Mouse (Mus musculus): ENCODE measurements around the gene Paqr8. TPM values are rescaled to one million over a fixed set of nuclear protein-coding genes. Genes with fewer than 3 reads are reported as not detected.

Paqr8 gene
- polyA plus RNA-seq (2016; fragmentation: Nextera tagmentation; extraction: Ambion mirVana): 4.1 and 4.9 TPM in 2 replicates

DNA sequence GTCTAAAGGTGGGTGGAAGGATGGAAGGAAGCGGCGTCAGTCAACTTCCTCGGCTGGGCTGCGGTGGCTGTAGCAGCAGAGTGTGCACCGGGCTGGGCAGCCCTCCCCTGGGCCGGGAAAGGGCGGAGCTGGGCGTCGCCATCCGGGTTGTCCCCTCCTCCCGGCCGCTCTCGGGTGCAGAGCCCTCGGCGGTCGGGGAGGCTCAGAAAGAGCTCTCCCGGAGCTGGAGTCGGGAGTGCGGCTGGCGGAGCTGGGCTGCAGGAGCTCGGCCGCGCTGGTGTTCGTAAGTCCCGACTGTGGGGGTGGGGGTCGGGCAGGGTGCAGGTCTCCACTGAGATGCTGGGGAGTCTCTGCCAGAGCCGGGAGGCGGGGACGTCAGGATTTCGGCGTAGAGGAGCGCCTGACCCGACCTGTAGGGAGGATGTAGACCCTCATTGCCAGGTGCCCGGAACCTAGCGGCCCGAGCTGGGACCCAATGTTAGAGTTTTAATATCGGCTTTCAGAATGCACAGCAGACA, at the start of gene Paqr8:
Gene Paqr8 (plus strand): TSS at position 203 of the 518 bp plus-strand sequence.
- Histone ChIP-seq H3K4me3 (peak within 1 kb of the TSS; percentile 76), H3K9me3 (replicated peaks) (no peaks in the 10 kb centered on the region), H3K4me1 (replicated peaks) (peaks cover 15% of the 10 kb centered on the region), H3K36me3 (no peaks in the 10 kb centered on the region), H3K9ac (peak within 1 kb of the TSS; percentile 77), H3K27me3 (replicated peaks) (no peaks in the 10 kb centered on the region), H3K27ac (ENCODE audit: poor library complexity, severe bottlenecking) (peak within 1 kb of the TSS; percentile 82), H3K4me2 (peak within 1 kb of the TSS; percentile 78)
- WGBS: under 1% methylated on average over 37 of the region's 37 CpGs
- peak; percentile 94 for ATAC-seq (ENCODE audit: insufficient number of reproducible peaks, low FRiP score)

DNA sequence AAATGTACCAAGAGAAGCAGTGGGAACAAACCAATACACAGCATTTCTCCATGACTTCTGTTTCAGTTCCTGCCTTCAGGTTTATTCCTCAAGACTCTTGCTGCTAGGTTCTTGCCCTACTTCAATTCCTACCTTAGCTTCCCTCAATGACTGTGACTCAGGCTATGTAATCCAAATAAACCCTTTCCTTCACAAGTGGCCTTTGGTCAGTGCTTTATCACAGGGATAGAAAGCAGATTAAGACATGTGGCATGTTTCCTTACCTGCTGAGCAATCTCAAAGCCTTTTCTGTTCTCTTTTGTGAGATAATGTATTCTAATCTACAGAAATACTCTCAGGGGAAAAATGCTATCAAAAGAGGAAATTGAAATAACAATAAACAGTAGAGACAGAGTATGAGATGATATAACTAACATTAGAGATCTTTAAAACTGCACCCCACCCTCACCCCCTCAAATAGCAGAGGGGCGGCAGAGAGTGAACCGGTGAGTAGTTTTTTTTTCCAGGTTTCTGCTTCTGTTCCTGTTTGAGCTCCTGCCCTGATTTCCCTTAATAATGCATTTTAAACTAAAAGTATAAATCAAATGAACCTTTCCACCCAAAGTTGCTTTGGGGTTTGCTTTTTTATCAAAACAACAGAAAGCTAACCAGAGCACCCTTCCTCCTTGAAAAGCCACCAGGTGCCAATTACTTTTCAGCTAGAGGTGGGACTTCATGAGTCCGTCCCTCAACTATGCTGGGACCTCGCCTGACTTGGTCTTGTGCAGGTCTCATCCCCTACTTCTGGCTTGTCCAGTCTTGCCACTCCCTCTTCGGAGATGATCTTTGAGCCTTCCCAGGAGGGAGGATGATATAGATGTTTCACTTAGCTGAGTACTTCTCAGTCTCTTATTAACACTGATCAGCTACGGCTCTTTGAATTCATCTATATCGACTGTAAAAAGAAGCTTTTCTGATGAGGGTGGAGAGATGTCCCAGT, 33.2 kb upstream of the Paqr8 start:
- 76% methylated on average over 7 of the region's 7 CpGs for WGBS
- ATAC-seq (ENCODE audit: insufficient number of reproducible peaks, low FRiP score): no peak
- Histone ChIP-seq H3K27me3 (replicated peaks) (no peaks in the 10 kb centered on the region), H3K9ac (no peak overlapping the region), H3K27ac (ENCODE audit: poor library complexity, severe bottlenecking) (no peak overlapping the region), H3K4me3 (no peak overlapping the region), H3K9me3 (replicated peaks) (peaks cover 8% of the 10 kb centered on the region), H3K4me2 (no peak overlapping the region), H3K36me3 (no peaks in the 10 kb centered on the region), H3K4me1 (replicated peaks) (no peaks in the 10 kb centered on the region)

DNA sequence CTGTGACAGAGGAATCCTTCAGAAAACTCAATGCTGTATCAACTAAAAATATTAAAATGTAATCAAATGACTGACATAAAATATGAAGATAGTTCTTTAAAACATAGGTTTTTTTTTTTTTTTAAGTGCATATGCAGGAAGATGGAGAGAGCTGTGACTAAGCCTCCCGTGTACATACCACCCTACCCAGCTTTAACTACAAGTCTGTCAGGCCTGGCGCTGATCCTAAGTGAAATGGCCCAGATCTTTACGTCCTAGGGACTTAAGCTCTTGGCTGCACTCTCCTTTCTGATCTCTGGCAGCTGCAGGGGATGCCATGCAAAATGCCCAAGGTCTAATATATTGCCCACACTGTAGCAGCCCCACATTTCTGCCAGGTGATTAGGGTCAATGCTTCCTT, 29.6 kb upstream of the Paqr8 start:
- no peaks in the 10 kb centered on the region for H3K4me1 ChIP-seq (replicated peaks)
- no peak overlapping the region for H3K9ac ChIP-seq
- 70% methylated on average over 3 of the region's 3 CpGs for WGBS

DNA sequence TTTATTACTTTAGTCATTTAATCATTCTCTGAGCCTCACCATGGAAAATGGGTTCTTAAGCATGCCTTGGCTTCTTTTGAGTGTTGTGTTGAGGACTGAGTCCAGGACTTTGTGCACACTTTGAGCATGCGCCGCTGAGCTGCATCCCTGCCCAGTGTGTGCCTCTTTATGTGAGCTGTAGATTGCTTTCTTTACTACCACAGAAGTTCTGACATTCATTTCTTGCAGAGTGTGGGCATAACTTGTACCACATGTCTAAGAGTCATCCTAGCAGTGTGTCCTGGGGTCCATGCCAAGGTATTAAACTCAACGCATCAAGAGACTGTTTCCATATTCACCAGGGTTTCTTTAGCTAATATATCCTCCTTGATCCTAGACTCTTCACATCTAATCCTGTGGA, 28.5 kb upstream of the Paqr8 start:
- Histone ChIP-seq H3K4me2 (no peak overlapping the region), H3K4me3 (no peak overlapping the region), H3K4me1 (replicated peaks) (no peaks in the 10 kb centered on the region), H3K27me3 (replicated peaks) (no peaks in the 10 kb centered on the region), H3K27ac (ENCODE audit: poor library complexity, severe bottlenecking) (no peak overlapping the region), H3K9ac (no peak overlapping the region), H3K36me3 (no peaks in the 10 kb centered on the region), H3K9me3 (replicated peaks) (no peaks in the 10 kb centered on the region)
- 86% methylated on average over 3 of the region's 3 CpGs for whole genome bisulfite sequencing
- no peak for ATAC-seq (ENCODE audit: insufficient number of reproducible peaks, low FRiP score)

More for the DNA sequence above, 29.6 kb upstream of the Paqr8 start:
- H3K27ac ChIP-seq (ENCODE audit: poor library complexity, severe bottlenecking): no peak overlapping the region
- H3K4me3 ChIP-seq: no peak overlapping the region
- no peak for ATAC-seq (ENCODE audit: insufficient number of reproducible peaks, low FRiP score)
- no peaks in the 10 kb centered on the region for H3K36me3 ChIP-seq
- no peak overlapping the region for H3K4me2 ChIP-seq
- no peaks in the 10 kb centered on the region for H3K27me3 ChIP-seq (replicated peaks)
- no peaks in the 10 kb centered on the region for H3K9me3 ChIP-seq (replicated peaks)

DNA sequence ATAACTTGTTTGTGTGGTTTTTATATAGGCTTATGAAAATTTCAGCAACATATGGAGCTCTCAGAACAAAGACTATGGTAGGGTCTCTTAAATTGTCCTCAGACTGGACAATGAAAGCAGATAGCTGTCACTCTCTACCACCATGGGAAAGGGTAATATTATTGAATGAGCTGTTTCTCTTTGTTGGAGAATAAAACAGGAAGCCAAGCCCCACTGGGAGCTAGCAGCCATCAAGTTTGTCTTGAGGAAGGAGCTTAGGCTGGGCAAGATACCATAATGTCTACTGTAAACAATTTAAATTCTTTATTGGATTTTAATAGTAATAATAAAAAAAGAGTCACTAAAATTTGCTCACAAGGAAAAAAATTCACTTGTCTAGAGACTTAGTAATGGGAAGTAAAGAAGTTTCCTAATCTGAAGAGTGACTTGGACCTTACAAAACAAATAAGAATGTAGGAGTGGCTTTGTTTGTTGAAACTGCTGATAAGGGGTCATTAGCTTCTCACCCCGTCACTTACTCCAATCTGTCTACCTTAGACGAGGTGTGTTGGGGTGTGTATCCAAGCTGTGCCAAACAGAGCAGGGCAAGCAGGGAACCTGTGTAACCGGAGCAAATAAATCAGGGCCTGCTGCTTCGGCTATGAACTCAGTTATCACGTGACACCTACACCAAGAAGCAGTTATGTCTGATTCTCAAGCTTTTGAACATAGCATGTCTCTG, 26.8 kb upstream of the Paqr8 start:
- no peak overlapping the region for H3K4me2 ChIP-seq
- ATAC-seq (ENCODE audit: insufficient number of reproducible peaks, low FRiP score): no peak
- WGBS: 45% methylated on average over 5 of the region's 5 CpGs
- no peaks in the 10 kb centered on the region for H3K9me3 ChIP-seq (replicated peaks)
- peaks cover 5% of the 10 kb centered on the region for H3K4me1 ChIP-seq (replicated peaks)
- no peak overlapping the region for H3K9ac ChIP-seq
- H3K27ac ChIP-seq (ENCODE audit: poor library complexity, severe bottlenecking): no peak overlapping the region
- no peak overlapping the region for H3K4me3 ChIP-seq
- no peaks in the 10 kb centered on the region for H3K36me3 ChIP-seq
- no peaks in the 10 kb centered on the region for H3K27me3 ChIP-seq (replicated peaks)

DNA sequence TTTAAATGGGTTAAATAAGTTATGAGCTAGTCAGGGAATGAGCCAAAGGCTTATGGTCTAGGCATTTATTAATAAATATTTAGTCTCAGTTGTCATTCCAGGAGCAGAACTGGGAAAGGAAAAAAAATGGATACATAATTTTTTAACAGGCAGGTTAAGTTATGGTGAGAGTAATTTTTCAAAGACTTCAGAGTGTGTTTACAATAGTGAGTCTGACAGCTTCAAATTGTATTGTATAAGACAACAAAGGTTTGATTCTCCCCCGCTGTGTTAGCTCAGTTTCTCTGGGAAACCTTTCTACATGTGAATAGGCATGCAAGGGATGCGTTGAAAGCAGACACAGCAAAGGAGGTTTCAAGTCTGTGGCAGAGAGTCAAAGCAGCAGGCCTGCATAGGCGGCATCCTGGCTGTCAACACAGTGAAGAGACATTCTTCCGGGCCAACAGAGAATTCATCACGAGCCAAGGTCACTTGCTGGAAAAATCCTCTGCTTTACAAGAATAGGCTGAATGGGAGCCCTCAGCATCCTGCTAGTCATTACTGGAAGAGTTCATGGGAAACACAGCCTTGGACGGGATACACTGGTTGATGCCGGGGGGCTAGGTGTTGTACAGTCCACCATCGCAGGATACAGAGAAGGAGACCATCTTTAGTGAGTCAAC, 23.0 kb upstream of the Paqr8 start:
- peaks cover 12% of the 10 kb centered on the region for H3K4me1 ChIP-seq (replicated peaks)
- WGBS: 44% methylated on average over 8 of the region's 8 CpGs
- no peaks in the 10 kb centered on the region for H3K27me3 ChIP-seq (replicated peaks)
- no peak overlapping the region for H3K27ac ChIP-seq (ENCODE audit: poor library complexity, severe bottlenecking)
- no peak overlapping the region for H3K9ac ChIP-seq
- ATAC-seq (ENCODE audit: insufficient number of reproducible peaks, low FRiP score): no peak
- H3K4me2 ChIP-seq: no peak overlapping the region
- H3K36me3 ChIP-seq: no peaks in the 10 kb centered on the region
- no peaks in the 10 kb centered on the region for H3K9me3 ChIP-seq (replicated peaks)
- no peak overlapping the region for H3K4me3 ChIP-seq

DNA sequence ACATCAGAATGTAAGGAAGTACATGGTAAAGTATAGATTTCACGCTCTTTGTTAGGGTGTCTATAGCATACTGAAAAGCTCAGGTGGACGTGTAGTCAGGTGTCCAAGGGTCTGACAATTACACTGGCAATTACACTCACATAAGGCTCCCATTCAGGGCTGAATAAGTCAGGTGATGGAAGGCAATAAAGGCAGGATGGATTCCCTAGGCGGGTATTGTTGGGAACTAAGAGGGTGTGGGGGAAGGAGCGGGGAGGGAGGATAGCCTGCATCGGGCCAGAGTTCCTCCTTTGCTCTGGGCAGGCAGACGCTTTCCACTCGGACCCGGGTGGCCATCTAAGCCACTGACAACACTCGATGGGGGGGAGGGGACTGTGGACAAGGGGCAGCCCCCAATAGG, 22.4 kb upstream of the Paqr8 start:
- no peak overlapping the region for H3K4me2 ChIP-seq
- no peak overlapping the region for H3K4me3 ChIP-seq
- no peak overlapping the region for H3K9ac ChIP-seq
- peaks cover 14% of the 10 kb centered on the region for H3K4me1 ChIP-seq (replicated peaks)
- WGBS: 70% methylated on average over 9 of the region's 9 CpGs
- no peaks in the 10 kb centered on the region for H3K9me3 ChIP-seq (replicated peaks)
- ATAC-seq (ENCODE audit: insufficient number of reproducible peaks, low FRiP score): no peak
- no peaks in the 10 kb centered on the region for H3K27me3 ChIP-seq (replicated peaks)
- no peaks in the 10 kb centered on the region for H3K36me3 ChIP-seq
- no peak overlapping the region for H3K27ac ChIP-seq (ENCODE audit: poor library complexity, severe bottlenecking)

DNA sequence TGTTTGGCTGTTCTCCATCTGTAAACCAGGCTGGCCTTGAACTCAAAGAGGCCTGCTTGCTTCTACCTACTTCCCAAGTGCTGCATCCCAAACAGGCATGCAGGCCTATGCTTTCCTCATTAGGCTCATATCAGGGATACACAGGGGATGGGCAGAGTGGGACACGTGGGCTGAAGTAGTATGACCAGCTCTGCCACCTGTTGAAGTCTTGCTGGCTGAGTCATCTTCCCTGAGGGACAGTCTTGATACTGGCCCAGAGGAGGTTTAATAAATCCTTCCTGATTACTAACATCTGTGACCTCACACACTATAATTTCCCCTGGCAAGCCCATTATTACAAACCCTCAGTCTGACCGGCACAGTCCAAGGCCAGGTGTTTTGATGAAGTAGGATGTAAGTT, 19.5 kb upstream of the Paqr8 start:
- no peak overlapping the region for H3K4me3 ChIP-seq
- no peaks in the 10 kb centered on the region for H3K36me3 ChIP-seq
- no peak overlapping the region for H3K9ac ChIP-seq
- no peak for ATAC-seq (ENCODE audit: insufficient number of reproducible peaks, low FRiP score)
- H3K4me1 ChIP-seq (replicated peaks): peaks cover 14% of the 10 kb centered on the region
- H3K4me2 ChIP-seq: no peak overlapping the region
- no peaks in the 10 kb centered on the region for H3K9me3 ChIP-seq (replicated peaks)
- H3K27ac ChIP-seq (ENCODE audit: poor library complexity, severe bottlenecking): no peak overlapping the region
- 72% methylated on average over 2 of the region's 2 CpGs for WGBS
- no peaks in the 10 kb centered on the region for H3K27me3 ChIP-seq (replicated peaks)

DNA sequence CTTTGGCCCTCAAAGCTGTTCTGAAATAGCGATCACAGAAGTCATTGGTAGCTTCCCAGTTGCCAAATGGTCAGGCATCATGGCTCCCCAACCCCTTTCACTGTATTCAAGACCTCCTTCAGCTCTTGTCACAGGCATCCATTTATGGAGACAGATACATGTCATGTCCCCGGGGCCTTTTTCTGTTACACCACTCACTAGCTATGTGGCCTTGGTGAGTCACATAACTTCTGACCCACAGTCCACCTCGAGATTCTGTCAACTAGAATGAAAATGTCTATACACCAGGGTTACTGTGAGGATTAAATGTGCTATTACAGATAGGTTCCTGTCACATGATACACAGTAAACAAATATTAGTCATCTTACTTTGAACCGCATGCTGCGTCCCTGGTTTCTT, 17.9 kb upstream of the Paqr8 start:
- no peak overlapping the region for H3K4me3 ChIP-seq
- no peaks in the 10 kb centered on the region for H3K36me3 ChIP-seq
- H3K9me3 ChIP-seq (replicated peaks): no peaks in the 10 kb centered on the region
- no peak for ATAC-seq (ENCODE audit: insufficient number of reproducible peaks, low FRiP score)
- H3K4me1 ChIP-seq (replicated peaks): peaks cover 12% of the 10 kb centered on the region
- no peak overlapping the region for H3K4me2 ChIP-seq
- H3K27me3 ChIP-seq (replicated peaks): no peaks in the 10 kb centered on the region
- WGBS: 77% methylated on average over 5 of the region's 5 CpGs
- no peak overlapping the region for H3K27ac ChIP-seq (ENCODE audit: poor library complexity, severe bottlenecking)
- H3K9ac ChIP-seq: no peak overlapping the region

DNA sequence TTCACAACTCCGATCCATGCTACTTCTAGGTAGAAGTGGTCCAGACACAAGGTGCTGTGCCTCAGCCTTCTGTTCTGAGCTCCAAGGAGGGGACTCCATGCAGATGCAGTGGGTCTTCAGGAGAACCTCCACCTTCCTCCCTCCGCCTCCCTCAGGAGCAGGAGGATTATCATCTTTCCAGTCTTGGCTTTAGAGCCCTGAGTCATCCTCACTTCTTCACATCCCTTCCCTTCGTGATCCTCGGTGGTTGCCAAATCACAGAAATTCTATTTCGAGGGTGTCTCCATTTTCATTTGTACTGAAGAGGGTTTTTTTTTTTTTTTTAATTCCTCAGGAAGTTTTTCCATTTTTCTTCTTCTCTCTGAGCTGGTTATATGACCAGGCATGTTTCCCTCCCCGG, 16.3 kb upstream of the Paqr8 start:
- 83% methylated on average over 6 of the region's 6 CpGs for WGBS
- H3K9ac ChIP-seq: no peak overlapping the region
- H3K9me3 ChIP-seq (replicated peaks): no peaks in the 10 kb centered on the region
- no peak overlapping the region for H3K27ac ChIP-seq (ENCODE audit: poor library complexity, severe bottlenecking)
- peaks cover 8% of the 10 kb centered on the region for H3K4me1 ChIP-seq (replicated peaks)
- no peaks in the 10 kb centered on the region for H3K36me3 ChIP-seq
- ATAC-seq (ENCODE audit: insufficient number of reproducible peaks, low FRiP score): no peak
- H3K4me3 ChIP-seq: no peak overlapping the region
- H3K27me3 ChIP-seq (replicated peaks): no peaks in the 10 kb centered on the region
- H3K4me2 ChIP-seq: no peak overlapping the region

DNA sequence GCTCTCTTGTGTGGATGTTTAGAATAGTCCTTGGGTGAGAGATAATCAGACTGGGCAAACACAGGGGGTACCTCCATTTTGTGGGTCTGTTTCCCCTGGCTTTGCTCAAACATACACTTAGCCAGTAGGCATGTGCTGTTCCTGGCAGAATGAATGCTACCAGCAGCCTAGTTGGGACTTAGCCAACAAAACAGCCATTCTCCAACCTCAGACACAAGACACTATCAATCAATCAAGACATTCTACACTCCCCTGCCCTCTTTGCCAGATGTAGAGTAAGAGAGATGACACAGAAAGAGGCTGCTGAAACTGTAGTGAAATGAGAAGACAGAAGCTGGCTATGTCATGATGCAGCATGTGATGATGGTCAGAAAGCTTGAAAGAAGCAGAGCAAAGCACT, 13.1 kb upstream of the Paqr8 start:
- no peak overlapping the region for H3K27ac ChIP-seq (ENCODE audit: poor library complexity, severe bottlenecking)
- no peak for ATAC-seq (ENCODE audit: insufficient number of reproducible peaks, low FRiP score)
- H3K4me2 ChIP-seq: no peak overlapping the region
- peaks cover 5% of the 10 kb centered on the region for H3K4me1 ChIP-seq (replicated peaks)
- no peaks in the 10 kb centered on the region for H3K27me3 ChIP-seq (replicated peaks)
- H3K9ac ChIP-seq: no peak overlapping the region
- H3K36me3 ChIP-seq: no peaks in the 10 kb centered on the region
- H3K9me3 ChIP-seq (replicated peaks): no peaks in the 10 kb centered on the region
- no peak overlapping the region for H3K4me3 ChIP-seq
